Mouse (Mus musculus): ENCODE measurements around the gene Cmss1.

DNA sequence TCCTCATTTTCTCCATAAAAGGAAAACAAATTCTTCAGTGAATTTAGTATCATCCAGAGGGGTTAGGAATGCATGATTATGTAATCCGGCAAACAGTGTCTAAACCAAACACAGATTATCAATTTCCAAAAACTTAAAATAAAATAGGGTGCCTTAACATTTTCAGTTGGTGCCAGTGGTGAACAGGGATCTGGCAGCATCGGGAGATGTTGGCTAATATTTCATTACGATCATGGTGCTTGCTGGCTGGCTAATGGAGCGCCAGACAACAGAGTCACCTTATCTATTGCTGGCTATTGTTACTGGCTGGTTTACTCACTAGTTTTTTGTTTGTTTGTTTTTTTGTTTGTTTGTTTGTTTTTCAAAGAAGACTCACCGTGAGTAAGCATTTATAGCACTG, 186.8 kb downstream of the Cmss1 start:
- no peak for TF ChIP-seq POLR2A (IDR thresholded peaks at IDR 0.05; ENCODE audit: borderline replicate concordance, low read depth, low read length)
- TF ChIP-seq CTCF (IDR thresholded peaks at IDR 0.05; ENCODE audit: low read depth, low read length) = no peak

Data from bone marrow macrophage, adult 2 months (primary cell).